Mouse (Mus musculus): ENCODE data around the gene Rabgef1. TPM values are rescaled to one million over a fixed set of nuclear protein-coding genes. Genes with fewer than 3 reads are reported as not detected.

The Rabgef1 gene
- total and polyA plus RNA-seq, 3 experiments: 25.8 to 35.1 TPM; not detected in 1

- no peak overlapping the region for H3K4me3 ChIP-seq (ENCODE audit: control insufficient read depth in 1 of 2, insufficient read depth in 1 of 2, low read depth in 2 of 2, low read length in 2 of 2)
- H3K9ac ChIP-seq (ENCODE audit: control insufficient read depth, low read depth, low read length, poor library complexity, severe bottlenecking): no peak overlapping the region
- TF ChIP-seq MAFK (IDR thresholded peaks at IDR 0.05; ENCODE audit: borderline replicate concordance, low read depth, low read length) (no peak), MAZ (IDR thresholded peaks at IDR 0.05; ENCODE audit: low read depth, low read length) (no peak), TAL1 (IDR thresholded peaks at IDR 0.05; ENCODE audit: low read length) (no peak), CHD2 (IDR thresholded peaks at IDR 0.05; ENCODE audit: low read length) (no peak), KAT2A (conservative IDR thresholded peaks at IDR 0.05; ENCODE audit: low read depth, low read length) (no peak), JUND (IDR thresholded peaks at IDR 0.05; ENCODE audit: low read depth, low read length) (no peak), ZMIZ1 (IDR thresholded peaks at IDR 0.05; ENCODE audit: low read depth, low read length) (no peak), GATA1 (IDR thresholded peaks at IDR 0.05; ENCODE audit: low read depth, low read length) (no peak)
- DNase-seq (ENCODE audit: low read depth, low spot score): no peak
- no peaks in the 10 kb centered on the region for H3K27me3 ChIP-seq (ENCODE audit: control insufficient read depth in 1 of 2, insufficient read depth in 2 of 2, low read length in 2 of 2)
- peaks cover 0 to 5% of the 10 kb centered on the region in 2 experiments; a peak in 2 of 4 replicates for H3K4me1 ChIP-seq (ENCODE audit: control insufficient read depth in 1 of 2, insufficient read depth in 2 of 2, low read length in 2 of 2)
- peaks cover under 1 to 42% of the 10 kb centered on the region in 2 experiments for H3K36me3 ChIP-seq (ENCODE audit: control insufficient read depth in 1 of 2, insufficient read depth in 2 of 2, low read length in 2 of 2)
- no peaks in the 10 kb centered on the region for H3K79me2 ChIP-seq (ENCODE audit: control insufficient read depth, insufficient read depth, low read length, poor library complexity)
- H3K9me3 ChIP-seq (replicated peaks; ENCODE audit: insufficient read depth, low read length): no peaks in the 10 kb centered on the region
- H3K27ac ChIP-seq (ENCODE audit: control insufficient read depth, low read depth, low read length): no peak overlapping the region
These were observed 26.4 kb downstream of the Rabgef1 start for GRCm38 (mm10) chr5:130197981-130198380.

GRCm38 (mm10) chr5:130200233-130201029, 28.8 kb downstream of the Rabgef1 start:
- Histone ChIP-seq H3K4me3 (ENCODE audit: control insufficient read depth in 1 of 2, insufficient read depth in 1 of 2, low read depth in 2 of 2, low read length in 2 of 2) (no peak overlapping the region), H3K4me1 (ENCODE audit: control insufficient read depth in 1 of 2, insufficient read depth in 2 of 2, low read length in 2 of 2) (peaks cover 5 to 15% of the 10 kb centered on the region in 2 experiments), H3K27me3 (ENCODE audit: control insufficient read depth in 1 of 2, insufficient read depth in 2 of 2, low read length in 2 of 2) (no peaks in the 10 kb centered on the region), H3K79me2 (ENCODE audit: control insufficient read depth, insufficient read depth, low read length, poor library complexity) (no peaks in the 10 kb centered on the region), H3K9me3 (replicated peaks; ENCODE audit: insufficient read depth, low read length) (no peaks in the 10 kb centered on the region), H3K27ac (ENCODE audit: control insufficient read depth, low read depth, low read length) (no peak overlapping the region), H3K9ac (ENCODE audit: control insufficient read depth, low read depth, low read length, poor library complexity, severe bottlenecking) (no peak overlapping the region), H3K36me3 (ENCODE audit: control insufficient read depth in 1 of 2, insufficient read depth in 2 of 2, low read length in 2 of 2) (peaks cover 13 to 49% of the 10 kb centered on the region in 2 experiments)
- no peak for TF ChIP-seq ELF1 (IDR thresholded peaks at IDR 0.05; ENCODE audit: low read depth, low read length)
- no peak for TF ChIP-seq ZKSCAN1 (IDR thresholded peaks at IDR 0.05; ENCODE audit: low read depth, low read length)
- DNase-seq (ENCODE audit: low read depth, low spot score): no peak

- peak; percentile 49 for DNase-seq (ENCODE audit: low read depth, low spot score)
- H3K4me3 ChIP-seq (ENCODE audit: control insufficient read depth in 1 of 2, insufficient read depth in 1 of 2, low read depth in 2 of 2, low read length in 2 of 2): no peak overlapping the region
- H3K9me3 ChIP-seq (replicated peaks; ENCODE audit: insufficient read depth, low read length): no peaks in the 10 kb centered on the region
- peaks cover 5 to 15% of the 10 kb centered on the region in 2 experiments for H3K4me1 ChIP-seq (ENCODE audit: control insufficient read depth in 1 of 2, insufficient read depth in 2 of 2, low read length in 2 of 2)
- no peak for TF ChIP-seq ELF1 (IDR thresholded peaks at IDR 0.05; ENCODE audit: low read depth, low read length)
- TF ChIP-seq POLR2AphosphoS5 (IDR thresholded peaks at IDR 0.05; ENCODE audit: borderline replicate concordance, low read depth, low read length): no peak
- peak; percentile 68 for TF ChIP-seq ZNF384 (IDR thresholded peaks at IDR 0.05; ENCODE audit: low read depth, low read length)
- TF ChIP-seq RCOR1 (IDR thresholded peaks at IDR 0.05; ENCODE audit: low read depth, low read length): no peak
- TF ChIP-seq MAFK (IDR thresholded peaks at IDR 0.05; ENCODE audit: borderline replicate concordance, low read depth, low read length): peak; percentile 94
- no peak for TF ChIP-seq TBP (IDR thresholded peaks at IDR 0.05; ENCODE audit: low read depth, low read length)
- peak in 1 of 2 experiments; percentile 27; a peak in 1 of 4 replicates for TF ChIP-seq EP300 (IDR thresholded peaks at IDR 0.05; ENCODE audit: low read depth in 1 of 2, low read length in 2 of 2)
- TF ChIP-seq MXI1 (IDR thresholded peaks at IDR 0.05; ENCODE audit: low read depth, low read length): peak; percentile 57; the same call in 1 of the 2 replicates
- no peak for TF ChIP-seq ZC3H11A (IDR thresholded peaks at IDR 0.05; ENCODE audit: low read depth, low read length)
- peak; percentile 68; the same call in 1 of the 2 replicates for TF ChIP-seq GATA1 (IDR thresholded peaks at IDR 0.05; ENCODE audit: low read depth, low read length)
- no peak for TF ChIP-seq JUND (IDR thresholded peaks at IDR 0.05; ENCODE audit: low read depth, low read length)
- H3K9ac ChIP-seq (ENCODE audit: control insufficient read depth, low read depth, low read length, poor library complexity, severe bottlenecking): 0 out of 2 replicates have a peak overlapping the region, but pooled peaks have one; percentile 25
- H3K36me3 ChIP-seq (ENCODE audit: control insufficient read depth in 1 of 2, insufficient read depth in 2 of 2, low read length in 2 of 2): peaks cover 13 to 44% of the 10 kb centered on the region in 2 experiments
- no peaks in the 10 kb centered on the region for H3K27me3 ChIP-seq (ENCODE audit: control insufficient read depth in 1 of 2, insufficient read depth in 2 of 2, low read length in 2 of 2)
- no peak overlapping the region for H3K27ac ChIP-seq (ENCODE audit: control insufficient read depth, low read depth, low read length)
- H3K79me2 ChIP-seq (ENCODE audit: control insufficient read depth, insufficient read depth, low read length, poor library complexity): no peaks in the 10 kb centered on the region
These were observed 32.4 kb downstream of the Rabgef1 start for GRCm38 (mm10) chr5:130203948-130204347.

Data from MEL (cell line).